Comparison of ENCODE assay signal across 19 mouse cellular contexts in genomic region chr12:119276282-119276681, GRCm38 (mm10). TPM values are rescaled to one million over a fixed set of nuclear protein-coding genes. Genes with fewer than 3 reads are reported as not detected.
"Had no signal": no experiment of that assay in that cellular context is flagged by ENCODE, and none has a peak within 500 bp of the region (broad histone marks: within the 10 kb centered on the region; RNA-seq: fewer than 3 reads in every experiment).

No protein-coding gene starts in this region.

- H3K9ac ChIP-seq: neural tube, embryonic 15.5 days; stomach, embryonic 15.5 days had no signal

- H3K27me3 ChIP-seq: neural tube, embryonic 15.5 days; stomach, embryonic 15.5 days had no signal

- H3K36me3 ChIP-seq: neural tube, embryonic 15.5 days; stomach, embryonic 15.5 days had no signal

- DNase-seq: retina, postnatal 1 day; right cerebral cortex, adult 18-20 months; right cerebral cortex, postnatal 14 days; right cerebral cortex, postnatal 25 days; right cerebral cortex, postnatal 4 days; spleen, adult 18-20 months; thymus, adult 18-20 months; thymus, adult 2 months; thymus, postnatal 14 days; thymus, postnatal 25 days; thymus, postnatal 36 days; thymus, postnatal 4 days had no signal

- H3K4me2 ChIP-seq: neural tube, embryonic 15.5 days; stomach, embryonic 15.5 days had no signal

- H3K4me3 ChIP-seq: neural tube, embryonic 15.5 days; stomach, embryonic 15.5 days had no signal

- H3K9me3 ChIP-seq: neural tube, embryonic 15.5 days; stomach, embryonic 15.5 days had no signal

- H3K27ac ChIP-seq: neural tube, embryonic 15.5 days; stomach, embryonic 15.5 days; stomach, postnatal 0 days had no signal

- H3K4me1 ChIP-seq: neural tube, embryonic 15.5 days; stomach, embryonic 15.5 days had no signal

RNA-seq across cellular contexts. Expression of gene Itgb8, which starts 37.7 kb away (rescaled TPM):
- total RNA-seq: neutrophil, adult 5-6 weeks had no signal

RNA-seq across cellular contexts. Expression of gene Macc1, which starts 37.8 kb away (rescaled TPM):
- total RNA-seq: neutrophil, adult 5-6 weeks had no signal
- polyA plus RNA-seq: neural tube, embryonic 14.5 days; small intestine, adult 2 months; spleen, adult 2 months had no signal
